Mouse (Mus musculus) liver, embryonic 13.5 days (tissue): ENCODE results near the gene Lbh. TPM values are rescaled to one million over a fixed set of nuclear protein-coding genes. Genes with fewer than 3 reads are reported as not detected.

ENCODE experiments used
- ATAC-seq: fragments of 200-750 bp; cut with Nextera tagmentation; 2 replicates; pipeline ENCODE4 v1.8.0; 2017; ENCODE audit warnings: low read depth, mild to moderate bottlenecking, moderate number of reproducible peaks, moderate library complexity
- DNase-seq: peaks from one replicate; pipeline ENCODE4 v3.0.0; 2022
- H3K27ac ChIP-seq: fragments of 300-500 bp; sonication (generic); 2 replicates; pipeline ENCODE4 v1.5.1; 2015; ENCODE audit warnings: moderate library complexity, mild to moderate bottlenecking, inconsistent platforms
- H3K27me3 ChIP-seq: fragments of 300-500 bp; sonication (generic); 2 replicates; pipeline ENCODE4 v1.6.1; 2015; ENCODE audit warnings: mild to moderate bottlenecking, inconsistent platforms
- H3K36me3 ChIP-seq: fragments of 300-500 bp; sonication (generic); 2 replicates; pipeline ENCODE4 v1.6.1; 2015; ENCODE audit warnings: mild to moderate bottlenecking, inconsistent platforms
- H3K4me1 ChIP-seq: fragments of 300-500 bp; sonication (generic); replicated peaks from 2 replicates; pipeline ENCODE4 v1.6.1; 2015; ENCODE audit warnings: inconsistent platforms
- H3K4me2 ChIP-seq: fragments of 300-500 bp; sonication (generic); 2 replicates; pipeline ENCODE4 v1.6.1; 2015; ENCODE audit warnings: inconsistent platforms, mild to moderate bottlenecking, moderate library complexity
- H3K4me3 ChIP-seq: fragments of 300-500 bp; sonication (generic); replicated peaks from 2 replicates; pipeline ENCODE4 v1.5.1; 2015; ENCODE audit warnings: mild to moderate bottlenecking, inconsistent platforms
- H3K9ac ChIP-seq: fragments of 300-500 bp; sonication (generic); 2 replicates; pipeline ENCODE4 v1.6.1; 2015; ENCODE audit warnings: mild to moderate bottlenecking, inconsistent platforms
- H3K9me3 ChIP-seq: fragments of 300-500 bp; sonication (generic); replicated peaks from 2 replicates; pipeline ENCODE4 v1.6.1; 2016; ENCODE audit warnings: inconsistent platforms
- whole genome bisulfite sequencing: fragments of 180-500 bp; shearing (Covaris S2); methylation state at CpG from one replicate; pipeline ENCODE4 v1.1.7; 2015; ENCODE audit not compliant: insufficient replicate concordance; 5-methylcytosine and 5-hydroxymethylcytosine counted together
- polyA plus RNA-seq: library from polyadenylated mRNA; unstranded; fragments of >200 nt; fragmentation: Nextera tagmentation; extraction: Ambion mirVana; gene quantifications from 2 replicates; pipeline ENCODE4 v1.2.1, GENCODE M21; 2015

Lbh gene
- 0.92 and 0.93 TPM in 2 replicates for polyA plus RNA-seq

GRCm38 (mm10) chr17:72918053-72918452 lies at the start of gene Lbh:
Lbh (plus strand) TSS chr17:72918305.
- peaks cover 23% of the 10 kb centered on the region for H3K4me1 ChIP-seq
- H3K9ac ChIP-seq: peak within 1 kb of the TSS; percentile 68
- no peaks in the 10 kb centered on the region for H3K36me3 ChIP-seq
- ATAC-seq (peak; percentile 79), DNase-seq (peak; percentile 67)
- H3K4me2 ChIP-seq: peak within 1 kb of the TSS; percentile 82
- no peaks in the 10 kb centered on the region for H3K9me3 ChIP-seq
- under 1% methylated on average over 35 of the region's 35 CpGs for WGBS
- H3K27me3 ChIP-seq: peaks cover 39% of the 10 kb centered on the region
- H3K27ac ChIP-seq: peak within 1 kb of the TSS; percentile 58; the same call in 1 of the 2 replicates
- peak within 1 kb of the TSS; percentile 59 for H3K4me3 ChIP-seq

GRCm38 (mm10) chr17:72878979-72879378 lies 39.1 kb upstream of the Lbh start:
- H3K4me3 ChIP-seq: no peak overlapping the region
- 0 out of 2 replicates have a peak, but pooled peaks cover 4% of the 10 kb centered on the region for H3K27me3 ChIP-seq
- H3K9ac ChIP-seq: no peak overlapping the region
- no peaks in the 10 kb centered on the region for H3K9me3 ChIP-seq
- 70% methylated on average over 9 of the region's 9 CpGs for WGBS
- H3K4me2 ChIP-seq: no peak overlapping the region
- DNase-seq (no peak), ATAC-seq (no peak)
- no peaks in the 10 kb centered on the region for H3K4me1 ChIP-seq
- no peak overlapping the region for H3K27ac ChIP-seq
- no peaks in the 10 kb centered on the region for H3K36me3 ChIP-seq

GRCm38 (mm10) chr17:72880156-72880555 lies 37.9 kb upstream of the Lbh start:
- Histone ChIP-seq H3K27ac (no peak overlapping the region), H3K27me3 (0 out of 2 replicates have a peak, but pooled peaks cover 4% of the 10 kb centered on the region), H3K4me3 (no peak overlapping the region), H3K9me3 (no peaks in the 10 kb centered on the region), H3K36me3 (no peaks in the 10 kb centered on the region), H3K4me1 (no peaks in the 10 kb centered on the region), H3K9ac (no peak overlapping the region), H3K4me2 (no peak overlapping the region)
- 72% methylated on average over 3 of the region's 3 CpGs for WGBS
- DNase-seq (no peak), ATAC-seq (no peak)

GRCm38 (mm10) chr17:72881051-72881450 lies 37.1 kb upstream of the Lbh start:
- Histone ChIP-seq H3K9me3 (no peaks in the 10 kb centered on the region), H3K4me2 (no peak overlapping the region), H3K9ac (no peak overlapping the region), H3K36me3 (no peaks in the 10 kb centered on the region), H3K27me3 (0 out of 2 replicates have a peak, but pooled peaks cover 4% of the 10 kb centered on the region), H3K4me1 (no peaks in the 10 kb centered on the region), H3K4me3 (no peak overlapping the region), H3K27ac (no peak overlapping the region)
- ATAC-seq (no peak), DNase-seq (no peak)
- 60% methylated on average over 3 of the region's 3 CpGs for WGBS

GRCm38 (mm10) chr17:72881804-72882203 lies 36.3 kb upstream of the Lbh start:
- 34% methylated on average over 1 of the region's 1 CpGs for WGBS
- Histone ChIP-seq H3K27me3 (0 out of 2 replicates have a peak, but pooled peaks cover 4% of the 10 kb centered on the region), H3K27ac (no peak overlapping the region), H3K4me1 (no peaks in the 10 kb centered on the region), H3K36me3 (no peaks in the 10 kb centered on the region), H3K9ac (no peak overlapping the region), H3K9me3 (no peaks in the 10 kb centered on the region), H3K4me2 (no peak overlapping the region), H3K4me3 (no peak overlapping the region)
- ATAC-seq (no peak), DNase-seq (no peak)

- no peak overlapping the region for H3K4me3 ChIP-seq
- no peaks in the 10 kb centered on the region for H3K27me3 ChIP-seq
- H3K9me3 ChIP-seq: no peaks in the 10 kb centered on the region
- H3K4me2 ChIP-seq: no peak overlapping the region
- no peak overlapping the region for H3K9ac ChIP-seq
- H3K27ac ChIP-seq: no peak overlapping the region
- DNase-seq (peak; percentile 12), ATAC-seq (no peak)
- 27% methylated on average over 20 of the region's 20 CpGs for WGBS
- H3K4me1 ChIP-seq: no peaks in the 10 kb centered on the region
- H3K36me3 ChIP-seq: no peaks in the 10 kb centered on the region
Observed at GRCm38 (mm10) chr17:72889556-72890397, 28.3 kb upstream of the Lbh start.

GRCm38 (mm10) chr17:72890398-72890898 lies 27.7 kb upstream of the Lbh start:
- Histone ChIP-seq H3K36me3 (no peaks in the 10 kb centered on the region), H3K4me2 (no peak overlapping the region), H3K4me1 (no peaks in the 10 kb centered on the region), H3K4me3 (no peak overlapping the region), H3K9ac (no peak overlapping the region), H3K27ac (no peak overlapping the region), H3K27me3 (no peaks in the 10 kb centered on the region), H3K9me3 (no peaks in the 10 kb centered on the region)
- ATAC-seq (no peak), DNase-seq (no peak)
- 58% methylated on average over 8 of the region's 8 CpGs for WGBS

- Histone ChIP-seq H3K9ac (no peak overlapping the region), H3K4me1 (no peaks in the 10 kb centered on the region), H3K36me3 (no peaks in the 10 kb centered on the region), H3K27me3 (no peaks in the 10 kb centered on the region), H3K9me3 (no peaks in the 10 kb centered on the region), H3K4me2 (no peak overlapping the region), H3K27ac (no peak overlapping the region), H3K4me3 (no peak overlapping the region)
- no peak for ATAC-seq
- WGBS: 66% methylated on average over 6 of the region's 6 CpGs
- DNase-seq: no peak
Observed at GRCm38 (mm10) chr17:72891556-72891955, 26.5 kb upstream of the Lbh start.

- Histone ChIP-seq H3K27ac (no peak overlapping the region), H3K4me1 (no peaks in the 10 kb centered on the region), H3K9me3 (no peaks in the 10 kb centered on the region), H3K36me3 (no peaks in the 10 kb centered on the region), H3K4me2 (no peak overlapping the region), H3K27me3 (no peaks in the 10 kb centered on the region), H3K4me3 (no peak overlapping the region), H3K9ac (no peak overlapping the region)
- 74% methylated on average over 3 of the region's 3 CpGs for WGBS
- DNase-seq: no peak
- ATAC-seq: no peak
Observed at GRCm38 (mm10) chr17:72895506-72895905, 22.6 kb upstream of the Lbh start.

GRCm38 (mm10) chr17:72897076-72897475 lies 21.0 kb upstream of the Lbh start:
- ATAC-seq (no peak), DNase-seq (no peak)
- Histone ChIP-seq H3K4me2 (no peak overlapping the region), H3K27ac (no peak overlapping the region), H3K9ac (no peak overlapping the region), H3K27me3 (no peaks in the 10 kb centered on the region), H3K36me3 (no peaks in the 10 kb centered on the region), H3K4me3 (no peak overlapping the region), H3K4me1 (no peaks in the 10 kb centered on the region), H3K9me3 (no peaks in the 10 kb centered on the region)
- 63% methylated on average over 7 of the region's 7 CpGs for WGBS

- WGBS: 80% methylated on average over 5 of the region's 5 CpGs
Observed at GRCm38 (mm10) chr17:72897961-72898360, 20.1 kb upstream of the Lbh start.

More at GRCm38 (mm10) chr17:72897961-72898360, 20.1 kb upstream of the Lbh start:
- H3K27me3 ChIP-seq: no peaks in the 10 kb centered on the region
- ATAC-seq (no peak), DNase-seq (no peak)
- no peak overlapping the region for H3K9ac ChIP-seq
- no peaks in the 10 kb centered on the region for H3K36me3 ChIP-seq
- H3K9me3 ChIP-seq: no peaks in the 10 kb centered on the region
- no peak overlapping the region for H3K4me2 ChIP-seq
- no peak overlapping the region for H3K27ac ChIP-seq
- no peaks in the 10 kb centered on the region for H3K4me1 ChIP-seq
- H3K4me3 ChIP-seq: no peak overlapping the region
